Mouse (Mus musculus): ENCODE results near the gene Hal. TPM values are rescaled to one million over a fixed set of nuclear protein-coding genes. Genes with fewer than 3 reads are reported as not detected.
A peak's percentile ranks its signal among the peaks of the same experiment; 100 is the strongest.
"Not testable (repeated sequence)": the region's sequence is repeated elsewhere in the genome, so short reads cannot be mapped to it uniquely, and the experiment has no call there.

Hal gene
- polyA plus RNA-seq, 1 experiment from 2014 or later, result not detected

DNA sequence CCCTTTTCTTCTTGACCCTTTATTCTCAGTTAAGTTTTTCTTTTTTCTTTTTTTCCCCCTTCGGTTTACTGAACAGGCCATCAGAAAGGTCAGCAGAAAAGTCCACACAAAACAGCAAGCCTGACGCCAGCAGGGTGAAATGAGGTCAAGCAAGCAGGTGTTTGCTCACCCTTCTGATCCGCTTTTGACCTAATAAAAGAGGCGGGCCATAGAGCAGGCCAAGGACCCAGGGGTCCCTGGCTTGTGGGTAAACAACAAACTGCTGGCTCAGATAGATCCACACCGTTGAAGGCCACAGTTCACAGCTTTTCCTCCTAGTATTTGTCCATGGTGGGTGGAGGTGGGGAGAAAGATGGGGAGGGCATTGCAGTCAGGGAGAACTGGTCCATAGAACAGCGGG, 54.6 kb downstream of the Hal start:
- Histone ChIP-seq H3K27me3 (no peaks in the 10 kb centered on the region), H3K27ac (replicated peaks) (no peak overlapping the region), H3K4me1 (peaks cover 12% of the 10 kb centered on the region), H3K36me3 (no peaks in the 10 kb centered on the region), H3K9me3 (no peaks in the 10 kb centered on the region), H3K4me3 (no peak overlapping the region), H3K9ac (replicated peaks) (no peak overlapping the region), H3K4me2 (replicated peaks) (no peak overlapping the region)
- ATAC-seq (replicated peaks), result no peak
- whole genome bisulfite sequencing, result 51% methylated on average over 6 of the region's 6 CpGs

DNA sequence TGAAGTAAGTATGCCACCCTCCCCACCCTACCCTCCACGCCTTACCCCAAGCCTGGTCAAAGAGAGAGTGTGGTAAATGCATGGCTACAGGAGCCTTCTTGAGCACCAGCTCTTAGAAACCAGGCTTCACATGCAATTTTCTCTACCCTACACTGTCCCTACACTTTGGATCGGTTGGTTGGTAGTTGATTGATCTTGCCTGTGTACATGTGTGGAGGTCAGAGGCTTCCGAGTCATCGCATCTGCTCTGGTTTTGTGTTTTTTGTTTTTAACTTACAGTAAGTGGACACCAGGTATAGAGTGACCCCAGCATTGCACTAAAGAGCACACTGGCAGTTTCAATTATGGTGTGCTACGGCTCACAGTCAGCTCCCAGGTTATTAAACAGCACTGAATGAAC, 55.6 kb downstream of the Hal start:
- WGBS, result 80% methylated on average over 5 of the region's 5 CpGs

DNA sequence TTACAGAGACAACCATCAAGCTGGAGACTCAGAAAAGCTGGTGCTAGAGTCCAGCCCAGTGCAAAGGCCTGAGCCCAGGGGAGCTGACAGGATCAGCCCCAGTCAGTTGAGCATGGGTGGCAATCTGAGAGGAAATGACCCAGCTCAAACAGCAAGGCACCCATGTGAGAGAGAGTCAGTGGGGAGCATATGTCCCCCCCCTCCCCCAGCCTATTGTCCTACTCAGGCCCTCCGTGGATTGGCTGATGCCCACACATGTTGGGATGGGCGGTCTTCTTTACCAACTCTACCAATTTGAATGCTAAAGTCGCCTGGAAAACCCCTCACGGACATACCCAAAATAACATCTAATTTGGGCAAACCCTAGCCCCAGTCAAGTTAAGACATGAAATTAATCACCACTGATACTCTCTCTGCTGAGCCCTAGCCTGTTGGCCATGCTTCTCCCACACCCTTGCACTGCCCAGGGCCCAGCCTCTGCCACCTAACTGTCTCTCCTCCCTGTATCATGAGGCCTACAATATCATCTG, 59.2 kb downstream of the Hal start:
- Histone ChIP-seq H3K9ac (replicated peaks) (no peak overlapping the region), H3K4me1 (no peaks in the 10 kb centered on the region), H3K9me3 (no peaks in the 10 kb centered on the region), H3K27me3 (no peaks in the 10 kb centered on the region), H3K4me2 (replicated peaks) (no peak overlapping the region), H3K27ac (replicated peaks) (no peak overlapping the region), H3K36me3 (no peaks in the 10 kb centered on the region), H3K4me3 (no peak overlapping the region)
- no peak for ATAC-seq (replicated peaks)
- 89% methylated on average over 4 of the region's 4 CpGs for WGBS

More for the DNA sequence above, 55.6 kb downstream of the Hal start:
- no peak overlapping the region for H3K9ac ChIP-seq (replicated peaks)
- no peak overlapping the region for H3K27ac ChIP-seq (replicated peaks)
- no peak for ATAC-seq (replicated peaks)
- H3K9me3 ChIP-seq, result no peaks in the 10 kb centered on the region
- H3K4me1 ChIP-seq, result peaks cover 12% of the 10 kb centered on the region
- no peak overlapping the region for H3K4me2 ChIP-seq (replicated peaks)
- H3K36me3 ChIP-seq, result no peaks in the 10 kb centered on the region
- H3K27me3 ChIP-seq, result no peaks in the 10 kb centered on the region
- H3K4me3 ChIP-seq, result no peak overlapping the region

DNA sequence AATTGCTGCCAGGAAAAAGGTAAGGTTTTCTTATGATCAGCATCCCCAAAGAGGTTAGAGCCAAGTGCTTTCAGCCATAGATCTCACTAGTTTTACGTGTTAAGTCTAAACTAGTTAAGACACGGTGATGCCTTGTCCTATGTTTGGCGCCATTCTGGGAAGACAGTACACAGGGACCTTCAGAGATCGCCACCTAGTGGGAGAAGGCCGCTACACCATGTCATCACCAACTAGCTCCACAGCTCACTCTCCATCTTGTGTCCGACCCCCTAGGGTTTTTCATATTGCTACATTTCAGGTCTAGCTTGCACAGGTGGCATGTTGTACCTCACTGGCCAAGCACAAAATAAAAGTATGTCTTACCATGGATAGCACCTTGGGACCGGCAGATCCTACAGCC, 60.4 kb downstream of the Hal start:
- Histone ChIP-seq H3K4me3 (no peak overlapping the region), H3K27ac (replicated peaks) (no peak overlapping the region), H3K9ac (replicated peaks) (no peak overlapping the region), H3K36me3 (no peaks in the 10 kb centered on the region), H3K9me3 (no peaks in the 10 kb centered on the region), H3K27me3 (no peaks in the 10 kb centered on the region), H3K4me1 (no peaks in the 10 kb centered on the region), H3K4me2 (replicated peaks) (no peak overlapping the region)
- WGBS, result 12% methylated on average over 7 of the region's 7 CpGs
- ATAC-seq (replicated peaks), result 0 out of 2 replicates have a peak, but pooled peaks have one; percentile 41

DNA sequence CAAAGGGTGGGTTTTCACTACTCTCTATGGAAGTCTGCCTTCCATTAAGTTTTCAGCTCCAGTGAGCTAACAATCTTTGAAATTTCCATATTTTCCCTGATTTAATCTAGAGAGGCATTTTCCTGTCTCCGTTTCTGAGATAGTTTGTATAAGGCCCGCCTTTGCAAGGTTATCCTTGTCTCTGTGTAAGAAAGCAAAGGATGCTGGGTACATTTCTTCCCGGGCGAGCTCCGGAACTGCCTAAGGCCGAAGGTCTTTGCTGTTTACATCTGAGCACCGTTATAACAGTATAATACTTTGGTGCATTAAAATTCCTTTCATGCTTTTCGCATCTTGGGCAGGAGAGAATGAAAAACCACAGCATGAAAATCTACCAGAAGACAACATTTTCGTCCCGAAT, 61.3 kb downstream of the Hal start:
- Histone ChIP-seq H3K27ac (replicated peaks) (no peak overlapping the region), H3K9me3 (no peaks in the 10 kb centered on the region), H3K4me3 (no peak overlapping the region), H3K36me3 (no peaks in the 10 kb centered on the region), H3K4me1 (no peaks in the 10 kb centered on the region), H3K27me3 (no peaks in the 10 kb centered on the region), H3K4me2 (replicated peaks) (no peak overlapping the region), H3K9ac (replicated peaks) (no peak overlapping the region)
- ATAC-seq (replicated peaks), result no peak
- 84% methylated on average over 10 of the region's 10 CpGs for WGBS

DNA sequence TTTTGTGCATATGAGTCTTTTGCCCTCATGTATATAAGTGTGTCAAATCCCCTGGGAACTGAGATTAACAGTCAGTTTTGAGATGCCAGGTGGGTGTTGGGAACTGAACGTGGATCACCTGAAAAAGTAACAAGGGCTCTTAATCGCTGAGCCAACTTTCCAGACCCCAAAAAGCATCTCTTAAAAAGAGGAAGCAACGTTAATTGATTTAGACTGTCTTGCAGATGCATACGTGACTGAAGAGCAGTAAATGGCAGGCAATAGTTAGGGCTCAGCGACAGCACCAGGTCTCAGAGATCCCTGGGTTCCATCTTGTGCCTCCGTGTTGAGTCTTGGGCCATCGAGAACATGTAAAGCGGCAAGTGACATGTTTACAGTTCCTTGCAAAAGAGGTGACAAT, 64.0 kb downstream of the Hal start:
- H3K4me3 ChIP-seq, result no peak overlapping the region
- no peaks in the 10 kb centered on the region for H3K4me1 ChIP-seq
- no peak for ATAC-seq (replicated peaks)
- H3K27ac ChIP-seq (replicated peaks), result no peak overlapping the region
- H3K9me3 ChIP-seq, result no peaks in the 10 kb centered on the region
- H3K9ac ChIP-seq (replicated peaks), result no peak overlapping the region
- H3K36me3 ChIP-seq, result no peaks in the 10 kb centered on the region
- H3K27me3 ChIP-seq, result no peaks in the 10 kb centered on the region
- no peak overlapping the region for H3K4me2 ChIP-seq (replicated peaks)
- WGBS, result 85% methylated on average over 8 of the region's 8 CpGs

DNA sequence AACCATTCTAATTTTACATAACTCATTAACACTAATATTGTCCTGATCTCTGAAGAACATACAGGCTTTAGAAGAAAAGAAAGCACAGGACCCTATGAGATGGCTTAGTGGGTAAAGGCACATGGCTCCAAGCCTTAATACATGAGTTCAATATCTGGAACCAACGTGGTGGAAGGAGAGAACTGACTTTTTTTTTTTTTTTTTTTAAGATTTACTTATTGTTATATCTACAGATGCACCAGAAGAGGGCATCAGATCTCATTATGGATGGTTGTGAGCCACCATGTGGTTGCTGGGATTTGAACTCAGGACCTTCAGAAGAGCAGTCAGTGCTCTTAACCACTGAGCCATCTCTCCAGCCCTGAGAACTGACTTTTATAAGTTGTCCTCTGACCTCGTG, 69.4 kb downstream of the Hal start:
- 66% methylated on average over 2 of the region's 2 CpGs for WGBS
- not testable (repeated sequence) for H3K4me2 ChIP-seq (replicated peaks); H3K4me3 ChIP-seq; H3K27ac ChIP-seq (replicated peaks); H3K27me3 ChIP-seq; H3K9me3 ChIP-seq; H3K4me1 ChIP-seq; H3K9ac ChIP-seq (replicated peaks); ATAC-seq (replicated peaks); H3K36me3 ChIP-seq

DNA sequence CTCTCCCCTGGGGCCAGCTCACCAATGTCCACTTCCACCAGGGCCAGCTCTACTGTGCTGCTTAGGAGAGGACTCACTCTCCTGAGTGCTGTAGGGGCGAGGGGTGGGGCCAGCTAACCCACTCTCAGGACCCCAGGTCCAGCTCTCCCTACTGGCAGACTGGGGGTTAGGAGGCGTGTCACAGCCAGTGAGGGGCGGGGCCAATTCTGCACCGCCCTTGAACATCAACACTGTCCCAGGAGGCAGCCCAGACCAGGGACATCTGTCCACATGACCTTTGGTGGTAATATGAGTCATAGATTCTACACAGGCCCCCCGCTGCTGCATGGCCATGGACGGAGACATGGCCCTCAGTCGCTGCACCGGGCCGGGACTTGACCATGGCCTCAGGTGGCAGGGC, 71.2 kb downstream of the Hal start:
- no peak overlapping the region for H3K4me3 ChIP-seq
- no peaks in the 10 kb centered on the region for H3K9me3 ChIP-seq
- no peak overlapping the region for H3K9ac ChIP-seq (replicated peaks)
- no peaks in the 10 kb centered on the region for H3K36me3 ChIP-seq
- WGBS, result 60% methylated on average over 9 of the region's 9 CpGs
- H3K27me3 ChIP-seq, result no peaks in the 10 kb centered on the region
- ATAC-seq (replicated peaks), result no peak
- H3K4me2 ChIP-seq (replicated peaks), result no peak overlapping the region
- no peak overlapping the region for H3K27ac ChIP-seq (replicated peaks)
- no peaks in the 10 kb centered on the region for H3K4me1 ChIP-seq

DNA sequence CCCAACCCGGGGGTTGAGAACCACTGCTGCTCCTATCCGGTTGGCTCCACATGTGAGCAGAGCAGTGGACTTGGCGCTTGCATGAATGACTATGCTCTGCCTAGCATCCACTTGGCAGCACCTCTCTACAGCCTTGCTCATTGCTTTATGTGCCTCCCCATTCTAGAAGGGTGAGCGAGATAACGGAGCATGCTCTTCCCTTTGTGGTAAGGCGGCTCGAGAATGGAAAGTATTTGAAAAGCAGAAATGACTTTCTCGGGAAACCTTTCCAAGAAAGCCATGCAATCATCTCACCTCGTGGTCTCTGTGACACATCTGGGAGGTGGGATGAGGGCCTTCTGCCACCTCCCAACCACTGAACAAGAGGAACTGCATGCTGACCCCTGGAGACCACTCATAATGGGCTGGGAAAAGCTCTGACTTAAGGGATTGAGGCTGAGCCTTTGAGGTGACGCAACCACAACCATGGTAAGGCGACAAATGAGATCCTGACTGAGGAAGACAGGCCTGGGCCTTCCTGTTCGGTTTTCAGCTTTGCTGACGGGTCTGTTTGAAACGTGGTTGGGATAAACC, 76.0 kb downstream of the Hal start:
- Histone ChIP-seq H3K4me2 (replicated peaks) (no peak overlapping the region), H3K9ac (replicated peaks) (no peak overlapping the region), H3K4me1 (no peaks in the 10 kb centered on the region), H3K9me3 (no peaks in the 10 kb centered on the region), H3K27me3 (no peaks in the 10 kb centered on the region), H3K4me3 (no peak overlapping the region), H3K27ac (replicated peaks) (no peak overlapping the region), H3K36me3 (no peaks in the 10 kb centered on the region)
- no peak for ATAC-seq (replicated peaks)
- 91% methylated on average over 14 of the region's 14 CpGs for WGBS

DNA sequence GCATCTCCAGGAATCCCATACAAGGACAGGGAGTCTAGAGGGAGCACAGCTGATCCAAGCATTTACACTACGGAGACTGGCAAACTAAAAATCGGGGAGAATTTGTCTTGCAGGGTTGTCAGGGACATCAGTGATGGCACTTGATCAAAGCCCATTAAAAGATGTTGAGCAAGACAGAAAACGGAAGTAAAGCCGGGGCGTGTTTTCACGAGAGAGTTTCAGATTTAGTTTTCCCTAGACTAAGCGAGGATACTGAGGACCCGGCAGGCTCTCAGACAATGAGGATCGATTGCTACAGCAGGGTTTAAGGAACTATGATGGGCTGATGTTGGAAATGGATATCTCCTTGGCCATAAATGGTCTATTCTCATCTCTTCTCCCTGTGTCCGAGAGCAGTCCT, 78.5 kb downstream of the Hal start:
- Histone ChIP-seq H3K36me3 (no peaks in the 10 kb centered on the region), H3K4me2 (replicated peaks) (no peak overlapping the region), H3K4me1 (no peaks in the 10 kb centered on the region), H3K9me3 (no peaks in the 10 kb centered on the region), H3K27me3 (no peaks in the 10 kb centered on the region), H3K27ac (replicated peaks) (no peak overlapping the region), H3K4me3 (no peak overlapping the region), H3K9ac (replicated peaks) (no peak overlapping the region)
- WGBS, result 91% methylated on average over 10 of the region's 10 CpGs
- no peak for ATAC-seq (replicated peaks)

DNA sequence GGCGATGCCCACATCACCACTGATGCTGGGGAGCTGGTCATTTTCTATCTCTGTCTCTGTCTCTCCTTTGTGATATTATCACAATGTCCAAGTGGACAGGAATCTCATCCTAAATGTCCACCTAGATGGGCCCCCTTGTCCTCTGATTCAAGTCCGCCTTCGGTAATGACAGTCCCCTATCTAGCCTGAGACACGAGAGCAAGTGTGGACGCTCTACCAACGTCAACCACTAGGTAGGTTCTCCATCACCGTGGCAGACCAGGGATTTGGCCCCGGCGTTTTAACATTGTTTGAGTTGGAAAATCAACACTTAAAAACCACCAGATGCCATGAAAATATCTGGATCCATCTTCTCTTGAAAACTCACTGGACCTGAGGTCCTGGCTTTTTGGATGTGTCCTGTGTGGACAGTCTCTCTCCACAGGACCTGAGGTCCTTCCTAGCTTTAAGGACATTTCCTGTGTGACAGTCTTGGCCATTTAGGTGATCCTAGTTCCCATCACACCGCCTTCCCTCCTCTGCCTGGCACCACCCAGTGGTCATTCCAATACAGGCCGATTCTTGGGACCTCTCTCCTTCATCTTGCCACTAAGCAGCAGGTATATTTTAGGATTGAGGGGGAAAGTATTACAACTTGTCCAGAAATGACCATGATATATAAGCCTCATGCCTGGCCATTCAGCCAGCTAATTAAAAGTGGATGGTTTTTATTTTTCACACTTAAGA, 79.4 kb downstream of the Hal start:
- WGBS, result 92% methylated on average over 11 of the region's 11 CpGs
- Histone ChIP-seq H3K27me3 (no peaks in the 10 kb centered on the region), H3K4me3 (no peak overlapping the region), H3K36me3 (no peaks in the 10 kb centered on the region), H3K9me3 (no peaks in the 10 kb centered on the region), H3K4me2 (replicated peaks) (no peak overlapping the region), H3K9ac (replicated peaks) (no peak overlapping the region), H3K4me1 (no peaks in the 10 kb centered on the region), H3K27ac (replicated peaks) (no peak overlapping the region)
- ATAC-seq (replicated peaks), result no peak

DNA sequence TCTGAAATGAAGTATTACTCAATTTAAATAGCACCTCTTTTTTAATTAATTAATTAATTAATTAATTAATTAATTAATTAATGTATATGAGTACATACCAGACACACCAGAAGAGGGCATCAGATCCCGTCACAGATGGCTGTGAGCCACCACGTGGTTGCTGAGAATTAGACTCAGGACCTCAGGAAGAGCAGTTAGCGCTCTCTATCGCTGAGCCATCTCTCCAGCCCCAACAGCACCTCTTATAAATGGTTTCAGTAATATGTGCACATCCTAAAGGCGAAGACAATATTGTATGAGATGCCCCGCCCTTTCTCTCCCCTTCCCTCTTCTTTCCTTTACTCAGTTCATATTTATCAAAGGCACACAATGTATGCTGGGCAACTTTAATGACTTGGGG, 80.1 kb downstream of the Hal start:
- Histone ChIP-seq H3K9me3 (no peaks in the 10 kb centered on the region), H3K9ac (replicated peaks) (no peak overlapping the region), H3K4me1 (no peaks in the 10 kb centered on the region), H3K36me3 (no peaks in the 10 kb centered on the region), H3K27ac (replicated peaks) (no peak overlapping the region), H3K4me2 (replicated peaks) (no peak overlapping the region), H3K4me3 (no peak overlapping the region), H3K27me3 (no peaks in the 10 kb centered on the region)
- 84% methylated on average over 6 of the region's 6 CpGs for WGBS
- ATAC-seq (replicated peaks), result no peak
